Mouse (Mus musculus) megakaryocyte, embryonic 14.5 days (primary cell): Measurements from ENCODE around the gene Foxq1.

ENCODE experiments used
- FLI1 ChIP-seq: IDR thresholded peaks from 2 replicates; pipeline ENCODE4 v1.6.1; 2012; ENCODE audit warnings: low read length, inconsistent platforms, mixed read lengths
- GATA1 ChIP-seq: IDR thresholded peaks from 3 replicates; pipeline ENCODE4 v1.6.1; 2012; ENCODE audit warnings: mixed read lengths, low read length, inconsistent platforms, borderline replicate concordance

- TF ChIP-seq FLI1 (no peak), GATA1 (no peak)
These were observed 18.7 kb downstream of the Foxq1 start for GRCm38 (mm10) chr13:31574627-31575026.
